Mouse (Mus musculus) spleen, postnatal 10 days (tissue): Measurements from ENCODE around the gene AW822073.

Experiments
- DNase-seq, 2 experiments: peaks; one replicate each; pipeline ENCODE4 v3.0.0; 2021 to 2022; ENCODE audit warnings: low spot score in 2 of 2

The AW822073 gene

GRCm38 (mm10) chr10:58221571-58221970 is 3.2 kb downstream of the AW822073 start:
- peak in 1 of 2 experiments; percentile 45 for DNase-seq

GRCm38 (mm10) chr10:58220726-58221125 is 4.0 kb downstream of the AW822073 start:
- DNase-seq, result peak in 1 of 2 experiments; percentile 63

- DNase-seq, result no peak
Measured at GRCm38 (mm10) chr10:58217366-58217765, 7.4 kb downstream of the AW822073 start.

- no peak for DNase-seq
Measured at GRCm38 (mm10) chr10:58215353-58215752, 9.4 kb downstream of the AW822073 start.

- DNase-seq, result no peak
Measured at GRCm38 (mm10) chr10:58214934-58215333, 9.8 kb downstream of the AW822073 start.

- DNase-seq, result no peak
Measured at GRCm38 (mm10) chr10:58214497-58214896, 10.2 kb downstream of the AW822073 start.

- DNase-seq, result no peak
Measured at GRCm38 (mm10) chr10:58212230-58212629, 12.5 kb downstream of the AW822073 start.

- DNase-seq, result no peak
Measured at GRCm38 (mm10) chr10:58211213-58211612, 13.5 kb downstream of the AW822073 start.

GRCm38 (mm10) chr10:58210514-58210913 is 14.2 kb downstream of the AW822073 start:
- no peak for DNase-seq

GRCm38 (mm10) chr10:58209710-58210467 is 14.8 kb downstream of the AW822073 start:
- DNase-seq, result no peak

- DNase-seq, result no peak
Measured at GRCm38 (mm10) chr10:58206639-58207404, 17.9 kb downstream of the AW822073 start.

GRCm38 (mm10) chr10:58205986-58206385 is 18.7 kb downstream of the AW822073 start:
- no peak for DNase-seq
